Mouse (Mus musculus) liver, postnatal 0 days (tissue): ENCODE measurements at regions not wholly inside any gene's neighbourhood (a gene's known extent, or its start where the extent isn't known, plus 50 kb on each side); places are given as distances from the start of the nearest gene placed in this dataset.

Experiments used
- CTCF ChIP-seq: sonication (generic); IDR thresholded peaks from 2 replicates; pipeline ENCODE4 v1.5.1; 2016; ENCODE audit warnings: antibody characterized with exemption, low read depth
- EP300 ChIP-seq: IDR thresholded peaks from 2 replicates; pipeline ENCODE4 v1.6.1; 2016; ENCODE audit warnings: antibody characterized with exemption, low read depth, mild to moderate bottlenecking

- TF ChIP-seq CTCF: no peak
- TF ChIP-seq EP300: no peak
Measured at GRCm38 (mm10) chr13:90575371-90575770, 329.8 kb downstream of the Atp6ap1l start.
